Mouse (Mus musculus) lung, postnatal 14 days (tissue): Measurements from ENCODE around the gene Psmd11.
A peak's percentile ranks its signal among the peaks of the same experiment; 100 is the strongest.

Experiments
- DNase-seq: peaks from one replicate; pipeline ENCODE4 v3.0.0; 2021

Gene Psmd11

GRCm38 (mm10) chr11:80483536-80484067, 55.2 kb downstream of the Psmd11 start:
- no peak for DNase-seq

- no peak for DNase-seq
Measured at GRCm38 (mm10) chr11:80484191-80484791, 55.9 kb downstream of the Psmd11 start.

- DNase-seq: no peak
Measured at GRCm38 (mm10) chr11:80485120-80485551, 56.7 kb downstream of the Psmd11 start.

- DNase-seq: no peak
Measured at GRCm38 (mm10) chr11:80485622-80486206, 57.3 kb downstream of the Psmd11 start.

GRCm38 (mm10) chr11:80487904-80488587, 59.6 kb downstream of the Psmd11 start:
- no peak for DNase-seq

GRCm38 (mm10) chr11:80489172-80489881, 60.9 kb downstream of the Psmd11 start:
- peak; percentile 19 for DNase-seq

GRCm38 (mm10) chr11:80489882-80490196, 61.4 kb downstream of the Psmd11 start:
- DNase-seq: peak; percentile 37

- DNase-seq: no peak
Measured at GRCm38 (mm10) chr11:80490831-80491230, 62.4 kb downstream of the Psmd11 start.

GRCm38 (mm10) chr11:80493186-80493585, 64.8 kb downstream of the Psmd11 start:
- no peak for DNase-seq

- DNase-seq: no peak
Measured at GRCm38 (mm10) chr11:80494852-80495251, 66.4 kb downstream of the Psmd11 start.

- no peak for DNase-seq
Measured at GRCm38 (mm10) chr11:80495972-80496371, 67.6 kb downstream of the Psmd11 start.

- DNase-seq: no peak
Measured at GRCm38 (mm10) chr11:80496640-80497039, 68.2 kb downstream of the Psmd11 start.

- DNase-seq: no peak
Measured at GRCm38 (mm10) chr11:80497225-80497919, 69.0 kb downstream of the Psmd11 start.

- DNase-seq: no peak
Measured at GRCm38 (mm10) chr11:80498328-80499070, 70.1 kb downstream of the Psmd11 start.

- no peak for DNase-seq
Measured at GRCm38 (mm10) chr11:80499550-80499952, 71.1 kb downstream of the Psmd11 start.

GRCm38 (mm10) chr11:80503281-80503680, 74.9 kb downstream of the Psmd11 start:
- no peak for DNase-seq

GRCm38 (mm10) chr11:80503726-80504452, 75.5 kb downstream of the Psmd11 start:
- no peak for DNase-seq

- DNase-seq: no peak
Measured at GRCm38 (mm10) chr11:80504519-80505385, 76.3 kb downstream of the Psmd11 start.

- DNase-seq: no peak
Measured at GRCm38 (mm10) chr11:80505581-80505980, 77.2 kb downstream of the Psmd11 start.

GRCm38 (mm10) chr11:80506483-80506882, 78.1 kb downstream of the Psmd11 start:
- no peak for DNase-seq
